Mouse (Mus musculus) testis, adult 2 months (tissue): ENCODE measurements around the gene Cdyl2.

Source experiments
- CTCF ChIP-seq: fragments of 200-500 bp; IDR thresholded peaks from 2 replicates; pipeline ENCODE4 v1.5.1; 2012; ENCODE audit warnings: low read depth, mild to moderate bottlenecking, inconsistent platforms, low read length, moderate library complexity; ENCODE audit not compliant: control insufficient read depth, insufficient read depth, insufficient replicate concordance
- POLR2A ChIP-seq: fragments of 200-500 bp; IDR thresholded peaks from 2 replicates; pipeline ENCODE4 v1.6.1; 2012; ENCODE audit warnings: low read depth, mild to moderate bottlenecking, inconsistent platforms, low read length, moderate library complexity; ENCODE audit not compliant: control insufficient read depth

DNA sequence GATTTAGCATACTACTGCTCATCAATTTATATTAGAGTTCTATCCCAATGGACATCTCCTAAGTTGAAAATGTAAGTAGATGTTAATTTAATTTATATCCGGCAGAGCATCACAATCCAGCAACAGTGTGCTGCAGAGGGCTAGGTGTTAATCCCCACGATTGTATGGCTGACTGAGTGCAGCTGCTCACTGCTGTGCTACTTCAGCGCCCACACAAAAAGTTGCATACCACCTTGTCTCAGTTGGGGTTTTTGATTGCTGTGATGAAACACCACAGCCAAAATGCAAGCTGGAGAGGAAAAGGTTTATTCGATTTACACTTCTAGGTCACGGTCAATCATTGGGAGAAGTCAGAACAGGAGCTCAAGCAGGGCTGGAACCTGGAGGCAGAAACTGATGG lies 41.4 kb upstream of the Cdyl2 start:
- TF ChIP-seq CTCF (no peak), POLR2A (no peak)
